Mouse (Mus musculus) gastrocnemius, postnatal 25 days (tissue): ENCODE data around the gene Phf8. TPM values are rescaled to one million over a fixed set of nuclear protein-coding genes. Genes with fewer than 3 reads are reported as not detected.
"Not testable (repeated sequence)": the region's sequence is repeated elsewhere in the genome, so short reads cannot be mapped to it uniquely, and the experiment has no call there.

Source experiments
- DNase-seq: peaks from one replicate; pipeline ENCODE4 v3.0.0; 2022
- long read RNA-seq, 2 experiments: library from polyadenylated mRNA; stranded (forward); transcript quantifications; one replicate each; pipeline ENCODE4 v2.0.0; 2021
- total RNA-seq, 2 experiments: library from RNA; stranded (reverse); gene quantifications; 1 replicate in 1 of 2; 2 replicates in 1 of 2; pipeline ENCODE4 v1.2.3; 2021

Phf8 gene
- total RNA-seq, result 10 to 100 TPM in 1 of 2 experiments, 1 to 10 TPM in 1; 9.1 to 12.1 TPM
- long read RNA-seq, experiment 1, partial matches to known transcripts, result 0 of 2 reads
- long read RNA-seq, experiment 1, other reads (novel, unspliced or antisense), result 2 of 2 reads
- long read RNA-seq, experiment 2, partial matches to known transcripts, result 2 of 2 reads
- long read RNA-seq, experiment 2, other reads (novel, unspliced or antisense), result 0 of 2 reads

DNA sequence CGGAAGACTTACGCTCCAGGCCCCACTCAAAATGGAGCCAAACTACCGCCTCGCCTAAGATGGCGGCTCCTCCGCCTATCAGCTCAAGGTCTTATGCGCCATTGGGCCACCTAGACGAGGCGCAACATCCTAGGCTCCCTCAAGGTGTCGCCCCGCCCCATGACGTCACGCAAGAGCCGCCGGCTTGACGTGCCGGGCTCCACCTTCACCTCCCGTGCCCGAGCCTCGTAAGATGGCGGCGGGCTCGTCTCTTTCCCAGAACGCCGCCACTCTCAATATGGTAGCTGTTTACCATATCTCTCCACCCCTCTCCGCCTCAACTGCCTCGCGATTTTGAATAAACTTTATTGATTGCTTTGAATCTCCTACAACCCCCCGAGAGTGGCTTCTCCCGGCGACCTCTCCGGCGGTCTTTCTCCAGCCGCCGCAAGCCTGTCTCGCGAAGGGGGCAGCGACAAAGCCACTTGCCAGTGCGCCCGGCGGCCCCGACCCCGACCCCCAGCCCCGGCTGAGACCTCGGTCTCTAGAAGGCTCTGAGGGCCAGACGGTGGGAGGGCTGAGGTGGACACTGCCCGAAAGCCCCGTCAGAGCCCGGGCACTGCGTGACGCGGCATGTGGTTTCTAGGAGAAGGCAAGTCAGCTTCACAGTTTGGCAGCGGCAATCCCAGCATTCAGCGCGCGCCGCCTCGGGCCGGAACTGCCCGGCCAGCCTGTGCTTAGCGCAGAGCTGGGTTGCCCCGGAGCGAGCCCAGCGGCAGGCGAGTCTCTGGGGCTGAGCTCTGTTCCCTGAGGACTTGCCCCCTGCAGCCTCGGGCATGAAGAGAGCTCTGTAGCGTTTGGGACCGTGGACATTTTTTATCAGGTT is at the start of gene Phf8:
Gene Phf8, plus strand, starts transcription at position 215 of the 865 bp plus-strand sequence.
- DNase-seq, result peak; percentile 93

DNA sequence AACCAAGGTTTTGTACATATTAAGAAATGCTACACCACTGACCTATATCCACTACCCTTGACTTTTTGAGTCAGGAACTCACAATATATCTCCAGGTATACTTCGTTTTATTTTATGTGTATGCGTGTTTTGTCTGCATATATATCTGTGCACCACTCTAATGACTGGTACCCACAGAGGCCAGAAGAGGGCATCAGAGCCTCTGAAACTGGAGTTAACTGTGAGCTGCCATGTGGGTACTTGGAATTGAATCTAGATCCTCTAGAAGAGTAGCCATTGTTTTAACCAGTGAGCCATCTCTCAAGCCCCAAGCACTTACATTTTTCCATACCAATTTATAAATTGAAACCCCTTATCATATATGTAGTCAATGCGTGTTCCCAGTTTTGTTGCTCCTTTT is 32.3 kb upstream of the Phf8 start:
- no peak for DNase-seq

DNA sequence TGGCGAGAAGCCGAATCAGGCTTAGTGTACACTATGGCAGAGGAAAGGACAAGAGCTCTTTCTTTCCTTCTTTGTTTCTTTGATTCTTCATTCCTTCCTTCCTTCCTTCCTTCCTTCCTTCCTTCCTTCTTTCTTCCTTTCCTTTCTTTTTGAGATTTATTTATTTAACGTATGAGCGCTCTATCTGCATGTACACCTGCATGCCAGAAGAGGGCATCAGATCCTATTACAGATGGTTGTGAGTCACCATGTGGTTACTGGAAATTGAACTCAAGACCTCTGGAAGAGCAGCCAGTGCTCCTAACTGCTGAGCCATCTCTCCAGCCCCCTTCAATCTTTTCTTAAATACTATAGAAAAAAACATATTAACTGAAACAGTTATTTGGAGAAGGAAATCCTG is 27.2 kb upstream of the Phf8 start:
- not testable (repeated sequence) for DNase-seq

DNA sequence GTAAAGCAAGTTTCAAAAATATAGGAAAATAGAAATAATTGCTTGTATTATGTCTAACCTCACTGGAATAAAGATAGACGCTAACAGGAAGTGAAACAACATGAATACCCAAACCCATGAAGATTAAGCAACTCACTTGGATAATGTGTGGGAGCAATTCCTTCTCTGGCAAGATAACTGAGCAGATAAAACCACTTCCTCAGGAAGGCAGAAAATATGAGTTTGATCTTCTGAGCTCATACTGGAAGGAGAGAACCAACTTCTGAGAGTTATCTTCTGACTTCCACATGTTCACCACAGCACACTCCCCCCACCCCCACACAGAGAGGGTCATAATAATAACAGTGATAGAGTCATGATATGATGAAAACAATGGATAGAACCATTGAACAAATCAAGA is 23.9 kb upstream of the Phf8 start:
- no peak for DNase-seq

DNA sequence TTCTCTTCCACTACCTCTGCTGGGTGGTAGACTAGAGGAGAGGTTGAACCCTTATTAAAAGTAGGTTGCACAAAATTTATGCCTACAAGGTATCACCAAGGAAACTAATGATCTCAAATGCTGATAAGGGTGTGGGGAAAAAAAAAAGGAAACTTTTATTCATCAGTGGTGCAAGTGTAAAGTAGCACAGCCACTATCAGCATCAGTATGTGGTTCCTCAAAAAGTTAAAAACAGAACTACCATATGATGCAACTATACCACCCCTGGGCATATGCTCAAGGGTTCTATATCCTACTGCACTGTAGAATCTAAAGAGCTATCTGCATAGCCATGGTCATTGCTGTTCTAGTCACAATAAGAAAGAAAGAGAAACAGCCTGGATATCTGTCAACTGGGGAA is 11.9 kb upstream of the Phf8 start:
- DNase-seq, result no peak

DNA sequence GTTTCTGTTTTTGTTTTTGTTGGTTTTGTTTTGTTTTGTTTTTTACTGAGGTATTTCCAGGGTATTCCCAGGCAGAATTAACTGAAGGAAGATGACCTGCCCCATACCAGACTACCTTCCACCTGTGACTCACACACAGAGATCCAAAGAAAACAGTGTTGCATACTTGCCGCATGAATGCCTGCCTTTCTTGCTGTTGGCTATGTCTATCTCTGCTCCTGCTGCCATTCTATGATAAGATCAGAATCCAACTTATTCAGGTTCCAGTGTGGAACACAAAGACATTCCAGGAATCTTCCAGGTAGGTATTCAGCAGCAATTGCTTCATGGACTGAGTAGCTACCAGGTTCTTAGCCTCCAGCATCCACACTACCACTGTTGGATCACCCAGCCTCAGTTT is 10.6 kb upstream of the Phf8 start:
- no peak for DNase-seq

DNA sequence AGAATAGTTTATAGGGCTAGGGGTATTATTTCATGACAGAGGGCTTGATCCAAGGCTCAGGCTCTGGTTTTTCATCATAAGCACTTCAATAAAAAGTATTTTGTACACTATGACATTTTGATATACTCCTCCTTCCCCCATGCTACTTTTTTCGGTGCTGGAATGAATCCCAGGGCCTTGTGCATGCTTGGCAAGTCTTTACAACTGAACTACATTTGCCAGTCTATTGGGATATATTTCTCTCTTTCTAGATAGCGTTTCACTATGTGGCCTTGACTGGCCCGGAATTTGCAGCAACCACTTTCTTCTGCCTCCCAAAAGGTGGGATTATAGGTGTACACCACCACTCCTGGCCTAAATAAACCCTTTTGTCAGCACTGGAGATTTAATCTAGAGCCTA is 7.4 kb upstream of the Phf8 start:
- DNase-seq, result no peak

DNA sequence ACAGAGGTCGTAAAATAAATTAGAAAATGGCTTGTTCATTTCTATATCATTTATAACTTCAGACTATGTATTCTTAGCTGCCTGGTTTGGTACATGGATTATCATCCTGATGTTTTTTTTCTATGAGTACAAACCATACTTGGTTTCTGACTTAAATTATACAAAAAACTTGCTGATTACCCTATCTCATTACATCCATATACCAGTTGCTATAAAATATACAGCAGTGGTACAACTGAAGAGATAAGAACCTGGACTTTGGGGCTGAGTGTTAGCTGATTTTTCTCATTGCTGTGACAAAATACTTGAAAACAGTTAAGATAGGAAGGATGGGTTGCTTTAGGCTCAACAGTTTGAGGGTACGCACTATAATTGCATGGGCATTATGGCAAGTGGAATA is 6.8 kb upstream of the Phf8 start:
- DNase-seq, result no peak

DNA sequence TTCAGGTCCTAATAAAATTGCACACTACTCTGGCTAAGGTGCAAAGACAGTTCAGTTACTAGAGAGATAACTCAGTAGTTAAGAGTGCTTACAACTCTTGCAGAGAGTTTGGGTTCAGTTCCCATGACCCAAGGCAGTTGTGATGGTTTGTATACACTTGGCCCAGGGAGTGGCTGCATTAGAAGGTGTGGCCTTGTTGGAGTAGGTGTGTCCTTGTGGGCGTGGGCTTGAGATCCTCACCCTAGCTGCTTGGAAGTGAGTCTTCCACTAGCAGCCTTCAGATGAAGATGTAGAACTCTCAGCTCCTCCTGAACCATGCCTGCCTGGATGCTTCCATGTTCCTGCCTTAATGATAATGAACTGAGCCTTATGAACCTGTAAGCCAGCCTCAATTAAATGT is 2.3 kb upstream of the Phf8 start:
- no peak for DNase-seq

DNA sequence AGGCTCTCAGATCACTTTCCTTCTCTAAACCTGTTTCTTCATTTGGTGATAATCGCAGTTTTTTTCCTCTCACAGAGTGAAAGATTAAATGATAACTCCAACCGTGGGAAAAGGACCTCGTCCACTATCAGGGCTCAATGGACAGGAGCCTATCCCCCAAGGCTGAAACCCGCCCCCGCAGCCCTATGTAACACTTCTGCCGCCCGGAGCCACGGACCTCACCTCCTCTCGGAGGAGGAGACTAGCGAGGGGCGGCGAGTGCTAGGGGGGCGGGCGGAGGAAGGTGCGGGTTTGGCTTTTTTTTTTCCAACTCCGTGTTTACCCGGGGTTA is 380 bp upstream of the Phf8 start:
- no peak for DNase-seq

DNA sequence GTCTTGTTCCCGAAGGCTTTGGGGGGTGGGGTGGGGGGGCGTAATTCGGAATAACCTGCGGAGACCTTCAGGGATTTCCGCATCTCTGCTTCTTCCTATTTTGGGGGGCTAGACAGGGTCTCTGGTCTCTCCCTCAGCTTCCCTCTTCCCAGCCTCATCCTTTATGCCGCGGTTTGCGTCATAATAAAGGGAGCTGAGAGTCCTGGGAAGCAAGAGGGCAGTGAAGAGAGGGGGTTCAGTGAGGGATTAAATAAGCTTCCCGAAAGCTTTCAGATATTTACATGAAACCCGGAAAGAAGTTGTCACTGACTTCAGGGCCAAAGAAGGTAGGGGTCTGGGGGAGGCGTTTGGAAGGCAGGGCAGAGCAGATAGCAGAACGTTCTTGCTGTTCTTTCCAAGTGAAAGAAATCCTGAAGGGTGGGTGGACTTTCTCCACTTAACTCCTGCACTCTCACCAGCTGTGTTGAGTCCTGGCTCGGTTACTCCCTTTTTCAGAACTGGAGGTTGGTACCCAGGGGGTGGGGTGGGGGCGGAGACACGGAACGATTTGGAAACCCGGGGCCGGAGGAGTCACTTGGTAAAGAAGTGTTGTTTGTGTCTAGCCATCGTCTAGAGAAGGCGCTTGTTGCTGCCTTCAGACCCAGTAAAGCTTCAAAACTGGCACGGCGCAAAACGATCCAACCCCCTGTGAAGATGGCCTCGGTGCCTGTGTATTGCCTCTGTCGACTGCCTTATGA is 1.5 kb downstream of the Phf8 start:
- DNase-seq, result peak; percentile 7

DNA sequence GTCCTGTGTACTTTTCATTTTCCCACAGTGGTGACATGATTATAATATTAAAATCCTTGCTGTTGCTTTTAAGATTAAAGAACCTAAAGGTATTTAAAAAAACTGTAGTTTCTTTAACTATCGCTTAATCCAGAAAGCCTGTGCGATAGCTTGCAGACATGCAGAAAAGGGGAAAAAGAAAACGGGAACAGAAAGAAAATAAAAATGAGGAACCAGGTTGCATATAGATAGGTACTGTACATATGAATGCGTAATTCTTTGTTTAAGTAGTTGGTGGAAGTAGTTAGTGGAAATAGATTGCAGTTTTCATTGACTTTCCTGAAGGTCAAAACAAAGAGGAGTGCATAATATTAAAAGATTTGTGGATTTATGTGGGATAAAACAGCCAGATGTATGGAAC is 32.9 kb downstream of the Phf8 start:
- no peak for DNase-seq

DNA sequence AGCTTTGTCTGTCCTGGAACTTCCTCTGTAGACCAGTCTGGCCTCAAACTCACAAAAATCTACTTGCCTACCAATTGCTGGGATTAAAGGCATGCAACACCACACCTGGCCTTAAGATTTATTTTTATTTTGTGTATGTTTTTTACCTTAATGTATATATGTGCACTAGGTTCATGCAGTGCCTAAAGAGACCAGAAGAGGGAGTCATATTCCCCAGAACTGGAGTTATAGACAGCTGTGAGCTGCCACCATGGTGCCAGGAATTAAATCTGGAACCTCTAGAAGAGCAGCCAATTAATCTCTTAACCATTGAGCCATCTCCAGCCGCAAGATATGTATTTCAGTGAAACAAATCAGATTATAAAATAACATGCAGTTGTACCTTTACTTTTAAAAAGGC is 54.7 kb downstream of the Phf8 start:
- DNase-seq, result no peak

DNA sequence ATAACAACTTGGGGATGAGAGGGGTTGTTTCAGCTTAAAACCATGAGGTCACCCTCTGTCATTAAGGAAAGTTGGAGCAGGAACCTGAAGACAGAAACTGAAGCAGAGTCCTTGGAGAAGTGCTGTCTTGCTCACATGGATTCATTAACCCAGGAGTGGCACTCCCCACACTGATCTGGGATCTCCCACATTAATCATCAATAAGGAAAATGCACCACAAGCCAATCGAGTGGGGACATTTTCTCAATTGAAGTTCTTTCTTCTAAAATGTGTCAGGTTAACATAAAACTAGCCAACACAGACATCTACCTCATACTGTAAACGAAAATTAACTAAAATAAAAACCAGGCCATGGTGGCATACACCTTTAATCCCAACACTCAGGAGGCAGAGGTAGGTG is 122.9 kb downstream of the Phf8 start:
- DNase-seq, result no peak

DNA sequence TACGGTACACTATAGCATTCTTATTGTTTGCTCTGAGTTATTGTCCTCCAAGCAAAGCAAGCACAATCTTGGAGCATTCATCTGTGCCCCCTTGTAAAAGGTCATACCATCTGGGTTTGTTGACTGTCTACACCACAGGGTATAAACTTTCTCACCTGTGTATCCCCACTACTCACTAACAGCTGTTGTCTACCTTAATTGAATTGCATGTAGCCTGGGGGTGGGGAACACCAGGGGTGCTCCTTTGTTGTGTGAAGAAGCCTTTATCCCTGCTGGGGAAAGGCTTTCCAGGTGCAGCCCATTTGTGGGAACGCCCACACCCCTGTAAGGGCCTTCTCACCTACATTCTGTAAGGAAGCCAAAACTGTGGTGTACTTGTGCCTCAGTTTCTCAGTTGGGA is 133.3 kb downstream of the Phf8 start:
- no peak for DNase-seq

DNA sequence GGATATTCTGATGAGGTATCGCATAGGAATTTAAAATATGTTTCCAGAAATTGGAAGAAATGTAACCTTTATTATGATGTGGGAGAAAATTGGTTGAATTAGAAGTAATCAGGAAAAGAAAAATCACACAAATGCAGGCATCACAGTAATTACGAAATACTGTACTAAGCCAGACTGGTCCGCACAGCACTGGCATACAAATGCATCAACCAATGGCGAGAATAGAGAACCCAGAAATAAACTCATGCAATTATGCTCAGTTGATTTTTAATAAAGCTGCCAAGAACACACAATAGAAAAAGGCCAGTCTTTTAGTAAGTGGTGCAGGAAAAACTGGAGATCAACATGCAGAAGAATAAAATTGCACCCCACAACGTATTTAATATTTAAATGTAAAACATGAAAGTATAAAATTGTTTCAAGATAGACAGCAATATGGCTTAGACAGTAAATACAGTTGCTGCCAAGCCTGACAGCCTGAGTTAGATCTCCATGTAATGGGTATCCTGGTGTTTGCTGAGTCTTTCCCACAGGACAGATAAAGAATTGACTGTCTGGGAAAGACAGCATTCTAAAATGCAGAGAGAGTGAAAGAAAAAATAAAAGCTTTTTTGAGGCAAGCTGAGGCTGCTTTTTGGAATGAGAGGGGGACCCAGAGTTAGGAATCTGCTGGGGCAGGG is 154.2 kb downstream of the Phf8 start:
- no peak for DNase-seq

Other genes starting within 250 kb of the Phf8 start
- 10 to 100 TPM; 11.4 to 11.7 TPM for gene Fam120c, start 176.5 kb upstream of the Phf8 start, total RNA-seq